Mouse (Mus musculus) retina, postnatal 1 day (tissue): Measurements from ENCODE around the gene Dbndd1.
"Not testable (repeated sequence)": the region's sequence is repeated elsewhere in the genome, so short reads cannot be mapped to it uniquely, and the experiment has no call there.

ENCODE experiments used
- DNase-seq: peaks from one replicate; pipeline ENCODE4 v3.0.0-alpha.2; 2012

Dbndd1 gene

DNA sequence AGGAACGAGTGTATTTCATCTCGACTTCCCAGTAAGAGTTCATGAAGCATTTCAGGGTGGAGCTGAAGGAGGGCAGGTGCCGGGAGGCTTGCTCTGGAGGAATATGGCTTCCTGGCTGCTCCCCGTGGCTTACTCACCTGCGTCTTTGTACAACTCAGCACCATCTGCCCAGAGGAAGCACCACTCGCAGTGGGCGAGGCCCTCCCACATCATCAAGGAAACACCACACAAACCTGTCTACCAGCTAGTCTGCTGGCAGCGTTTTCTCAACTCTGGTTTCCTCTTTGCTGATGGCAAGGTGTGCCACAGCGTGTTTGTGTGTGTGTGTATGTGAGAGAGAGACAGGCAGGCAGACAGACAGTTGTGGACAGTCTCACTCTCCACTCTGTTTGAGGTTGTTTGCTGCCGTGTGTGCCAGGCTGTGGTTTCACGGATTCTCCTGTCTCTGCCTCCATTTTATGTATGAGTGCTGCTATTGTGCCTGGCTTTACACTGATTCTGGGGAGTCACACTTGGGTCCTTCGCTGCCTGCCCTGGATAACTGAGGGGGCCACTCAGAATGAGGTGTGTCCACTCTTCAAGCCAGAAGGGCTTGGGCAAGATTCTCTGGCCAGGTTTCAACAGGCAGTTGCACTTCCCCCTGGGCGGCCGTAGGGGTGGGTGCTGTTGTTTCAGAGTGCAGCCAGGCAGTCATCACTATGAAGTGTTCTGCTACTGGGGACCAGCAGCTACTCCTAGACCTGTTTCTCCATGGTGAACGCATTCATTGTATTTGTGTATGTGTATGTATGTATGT lies 23.8 kb downstream of the Dbndd1 start:
- DNase-seq: no peak

DNA sequence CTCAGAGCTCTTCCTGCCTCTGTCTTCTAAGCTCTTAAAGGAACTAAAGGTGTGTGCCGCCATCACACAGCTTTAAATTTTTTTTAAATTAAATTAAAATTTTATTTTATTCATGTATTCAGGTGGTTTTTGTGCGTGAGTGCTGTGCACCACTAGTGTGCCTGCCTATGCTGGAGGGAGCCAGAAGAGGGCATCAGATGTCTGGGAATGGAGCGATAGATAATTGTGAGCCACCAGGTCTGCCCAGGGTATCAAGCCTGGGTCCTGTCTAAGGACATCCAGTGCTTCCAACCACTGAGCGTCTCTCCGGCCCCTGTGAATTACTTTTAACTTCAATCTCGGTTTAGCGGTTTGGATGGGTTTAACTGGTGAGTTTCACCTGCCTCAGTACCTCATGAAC lies 32.6 kb downstream of the Dbndd1 start:
- peak; percentile 21 for DNase-seq

DNA sequence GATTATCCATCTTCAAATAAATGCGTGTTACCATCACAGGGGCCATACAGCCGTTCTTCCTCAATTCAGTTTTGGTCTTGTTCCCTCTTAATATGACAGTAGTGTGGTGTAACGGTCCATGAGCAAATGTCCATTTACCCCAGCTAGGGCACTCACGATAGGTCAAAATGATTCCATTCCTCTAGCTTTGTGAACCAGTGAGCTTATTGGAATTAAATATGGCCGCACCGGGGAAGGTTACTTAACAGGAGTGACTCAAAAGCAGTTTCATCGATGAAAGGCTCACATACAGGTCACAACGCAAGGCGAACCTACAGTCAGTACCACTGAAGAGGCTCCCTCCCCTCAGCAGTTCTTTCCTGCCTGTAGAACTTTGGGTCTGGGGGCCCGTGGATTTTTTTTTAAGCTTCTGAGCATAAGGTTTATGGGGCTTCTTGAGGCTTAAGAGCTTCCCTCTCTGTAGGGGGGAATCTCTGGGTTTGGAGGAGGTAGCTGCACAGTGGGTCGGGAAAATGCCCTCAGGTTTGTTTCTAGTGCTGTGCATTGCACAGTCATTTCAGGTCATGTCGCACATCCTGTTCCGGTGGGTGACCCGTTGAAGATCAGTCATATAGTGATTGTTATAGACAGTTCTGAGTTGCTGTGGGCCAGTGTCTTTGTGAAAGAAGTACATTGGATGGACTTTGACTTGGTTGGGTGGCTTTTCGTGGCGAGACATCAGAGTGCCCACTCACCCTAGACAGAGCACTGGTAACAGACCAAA lies 36.6 kb downstream of the Dbndd1 start:
- peak; percentile 41 for DNase-seq

DNA sequence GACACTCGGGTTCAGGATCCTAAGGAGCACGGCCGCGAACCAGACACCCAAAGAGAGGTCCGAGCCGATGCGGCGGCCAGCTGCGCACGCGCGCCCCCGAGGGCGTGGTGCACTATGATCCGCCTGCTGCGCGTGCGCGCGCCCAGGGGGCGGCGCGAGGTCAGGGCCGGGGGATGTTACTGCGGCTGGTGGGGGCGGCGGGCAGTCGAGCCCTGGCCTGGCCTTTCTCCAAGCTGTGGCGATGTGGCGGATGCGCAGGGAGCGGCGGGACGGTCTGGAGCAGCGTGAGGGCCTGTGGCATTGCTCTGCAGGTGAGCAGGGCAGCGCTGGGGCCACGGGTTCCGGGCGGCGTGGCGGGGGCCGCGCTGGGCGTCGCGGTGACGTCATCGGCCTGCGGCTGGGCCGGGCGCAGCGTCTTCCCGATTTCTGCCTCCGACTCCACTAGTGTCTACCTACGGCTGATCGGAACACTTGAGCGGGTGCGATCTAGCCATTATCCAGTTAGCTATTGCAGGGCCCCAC lies 37.5 kb downstream of the Dbndd1 start, which contains the start of gene Afg3l1:
Gene Afg3l1, plus strand, starts transcription at position 167 of the 522 bp plus-strand sequence.
- DNase-seq: peak; percentile 94

DNA sequence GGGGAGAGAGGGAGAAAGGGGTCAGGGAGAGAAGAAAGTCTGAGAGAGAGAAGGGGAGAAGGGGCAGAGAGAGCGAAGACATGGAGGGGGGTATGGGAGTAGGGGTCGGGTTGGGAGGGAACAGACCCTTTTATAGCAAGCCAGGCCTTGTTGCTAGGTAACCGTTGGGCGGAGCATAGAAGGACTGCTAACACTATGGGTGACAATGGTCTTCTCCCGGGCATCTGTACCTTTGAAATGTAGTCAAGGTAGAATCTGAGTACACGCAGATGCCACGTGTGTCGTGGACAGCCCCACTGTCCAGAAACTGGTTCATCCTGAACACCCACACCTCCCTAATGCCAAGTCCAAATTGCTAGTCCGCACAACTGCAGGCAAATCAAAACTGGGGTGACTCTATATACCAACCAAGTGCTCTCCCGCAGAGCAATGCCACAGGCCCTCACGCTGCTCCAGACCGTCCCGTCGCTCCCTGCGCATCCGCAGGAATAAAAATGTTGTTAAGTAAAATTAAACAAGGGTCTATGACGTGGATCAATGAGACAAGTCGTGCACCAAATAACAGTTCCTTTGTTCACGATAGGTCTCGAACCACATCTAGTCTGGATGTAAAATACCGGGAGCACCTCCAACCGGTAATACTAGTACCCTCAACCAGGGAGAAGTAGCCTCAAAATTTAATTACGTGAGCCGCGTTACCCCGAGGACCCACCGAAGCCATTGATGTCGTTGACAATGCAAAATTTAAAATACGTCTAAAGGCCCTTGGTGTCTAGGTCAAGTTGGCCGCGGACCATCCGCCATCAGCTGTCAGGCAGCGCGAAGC lies 38.1 kb downstream of the Dbndd1 start:
- DNase-seq: peak; percentile 60

DNA sequence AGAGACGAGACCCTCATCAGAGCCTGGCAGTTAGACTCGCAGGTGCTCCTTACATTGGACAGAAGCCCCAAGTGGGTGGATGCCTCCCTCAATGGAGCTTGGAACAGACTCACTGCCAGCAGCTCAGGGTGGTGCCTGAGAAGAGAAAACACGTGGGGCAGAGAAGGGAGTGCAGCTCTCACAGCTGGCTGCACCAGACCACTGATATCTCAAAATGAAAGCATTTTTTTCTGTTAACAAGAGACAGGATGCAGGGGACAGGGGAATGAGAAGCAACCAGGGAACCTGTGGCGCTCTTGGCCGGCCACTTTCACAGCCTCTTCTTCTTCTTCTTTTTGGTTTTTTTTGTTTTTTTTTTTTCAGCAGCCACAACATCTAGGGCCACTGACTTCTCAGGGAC lies 40.7 kb downstream of the Dbndd1 start:
- DNase-seq: not testable (repeated sequence)

DNA sequence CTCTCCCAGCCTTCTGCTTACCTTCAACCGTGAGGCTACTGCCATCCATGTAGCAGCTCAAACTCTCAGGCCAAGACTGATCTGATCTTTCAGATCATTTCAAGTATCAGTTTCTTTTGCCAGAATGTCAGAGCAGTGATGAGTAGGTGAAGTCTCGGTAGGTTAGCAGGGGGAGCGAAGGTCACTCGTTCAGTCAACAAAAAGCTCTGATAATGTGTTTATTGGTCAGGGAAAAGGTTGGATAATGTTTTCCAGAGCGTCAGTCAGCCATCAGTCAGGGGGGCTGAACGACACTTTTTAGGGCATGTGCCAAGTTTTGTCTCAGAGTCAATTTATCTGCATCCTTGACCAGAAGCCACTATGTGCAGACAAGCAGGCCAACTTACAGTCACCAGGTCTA lies 42.3 kb downstream of the Dbndd1 start:
- not testable (repeated sequence) for DNase-seq

DNA sequence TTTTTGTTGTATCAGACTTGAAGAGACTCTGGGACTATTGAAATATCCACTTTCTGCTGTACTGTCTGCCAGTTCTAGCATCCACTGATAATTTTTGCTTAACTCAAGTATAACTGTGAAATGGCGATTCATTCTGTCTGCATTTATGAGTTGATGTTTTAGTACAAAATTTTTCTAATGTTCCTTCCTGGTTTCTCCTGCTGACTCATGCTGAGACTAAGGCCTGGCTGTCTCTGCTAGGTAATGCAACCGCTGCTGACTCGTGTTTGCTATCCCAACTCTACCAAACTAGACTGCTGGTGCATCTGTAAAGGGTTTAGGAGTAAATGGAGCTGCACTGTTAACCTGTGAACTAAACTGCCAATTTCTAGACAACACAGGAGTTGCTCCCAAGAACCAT lies 47.8 kb downstream of the Dbndd1 start:
- no peak for DNase-seq

DNA sequence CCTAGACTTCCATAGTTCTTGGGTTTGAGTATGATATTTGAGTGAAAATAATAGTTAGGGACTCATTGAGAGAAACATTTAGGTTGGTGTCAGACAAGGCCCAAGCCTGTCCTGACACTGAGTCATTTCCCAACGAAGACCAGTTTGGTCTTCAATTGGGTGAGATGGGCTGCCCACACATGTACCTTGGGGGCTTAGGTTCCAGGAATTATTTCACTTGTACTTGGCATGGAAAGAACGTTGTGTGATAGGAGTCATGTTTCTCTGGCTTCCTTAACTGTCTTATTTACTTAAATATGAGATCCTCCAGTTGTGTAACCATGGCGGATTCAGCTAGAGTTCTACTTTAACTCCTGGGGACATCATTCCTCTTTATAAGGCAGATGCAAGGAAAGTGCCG lies 51.6 kb downstream of the Dbndd1 start:
- no peak for DNase-seq
